Mouse (Mus musculus) heart, embryonic 14.5 days (tissue): Measurements from ENCODE around the gene Tnik. TPM values are rescaled to one million over a fixed set of nuclear protein-coding genes. Genes with fewer than 3 reads are reported as not detected.

ENCODE experiments used
- ATAC-seq: fragments of 200-750 bp; cut with Nextera tagmentation; 2 replicates; pipeline ENCODE4 v1.8.0; 2017; ENCODE audit warnings: low read depth, moderate TSS enrichment; ENCODE audit not compliant: insufficient number of reproducible peaks, insufficient read depth, low FRiP score
- H3K27ac ChIP-seq, 2 experiments: fragments of 200-500 bp in 1 of 2; fragments of 300-500 bp in 1 of 2; sonication (generic) in 1 of 2; replicated peaks in 1 of 2; 2 replicates each; pipeline ENCODE4 v1.5.1; 2012 to 2014; ENCODE audit warnings: low read depth in 2 of 2, low read length in 2 of 2, control low read depth in 1 of 2, mild to moderate bottlenecking in 1 of 2, mixed read lengths in 1 of 2; ENCODE audit not compliant: control insufficient read depth in 1 of 2, insufficient read depth in 1 of 2
- H3K27me3 ChIP-seq: fragments of 300-500 bp; sonication (generic); 2 replicates; pipeline ENCODE4 v1.6.1; 2014; ENCODE audit warnings: mild to moderate bottlenecking, low read length, control low read depth; ENCODE audit not compliant: control insufficient read depth, insufficient read depth
- H3K36me3 ChIP-seq: fragments of 300-500 bp; sonication (generic); 2 replicates; pipeline ENCODE4 v1.6.1; 2014; ENCODE audit warnings: mild to moderate bottlenecking, control low read depth, low read length, mixed read lengths; ENCODE audit not compliant: control insufficient read depth, insufficient read depth
- H3K4me1 ChIP-seq, 2 experiments: fragments of 200-500 bp in 1 of 2; fragments of 300-500 bp in 1 of 2; sonication (generic) in 1 of 2; 2 replicates each; pipeline ENCODE4 v1.6.1; 2012 to 2014; ENCODE audit warnings: low read length in 2 of 2, control low read depth in 1 of 2, mixed read lengths in 1 of 2; ENCODE audit not compliant: control insufficient read depth in 2 of 2, insufficient read depth in 2 of 2
- H3K4me2 ChIP-seq: fragments of 300-500 bp; sonication (generic); 2 replicates; pipeline ENCODE4 v1.6.1; 2014; ENCODE audit warnings: mild to moderate bottlenecking, low read length
- H3K4me3 ChIP-seq, 2 experiments: fragments of 200-500 bp in 1 of 2; fragments of 300-500 bp in 1 of 2; sonication (generic) in 1 of 2; 2 replicates each; pipeline ENCODE4 v1.5.1; 2012 to 2014; ENCODE audit warnings: low read length in 2 of 2, mild to moderate bottlenecking in 2 of 2, control low read depth in 1 of 2, low read depth in 1 of 2, moderate library complexity in 1 of 2; ENCODE audit not compliant: control insufficient read depth in 1 of 2, insufficient read depth in 1 of 2
- H3K9ac ChIP-seq: fragments of 300-500 bp; sonication (generic); 2 replicates; pipeline ENCODE4 v1.6.1; 2014; ENCODE audit warnings: mild to moderate bottlenecking, low read length
- H3K9me3 ChIP-seq: fragments of 300-500 bp; sonication (generic); 2 replicates; pipeline ENCODE4 v1.6.1; 2016; ENCODE audit warnings: low read length, control low read depth; ENCODE audit not compliant: control insufficient read depth
- WGBS: fragments of 180-500 bp; shearing (Covaris S2); extraction: QIAGEN DNeasy Blood & Tissue Kit; methylation state at CpG from one replicate; pipeline ENCODE4 v1.1.7; 2014; 5-methylcytosine and 5-hydroxymethylcytosine counted together
- polyA plus RNA-seq: library from polyadenylated mRNA; unstranded; fragments of >200 nt; fragmentation: Nextera tagmentation; extraction: Ambion mirVana; gene quantifications from 2 replicates; pipeline ENCODE4 v1.2.1, GENCODE M21; 2014

The Tnik gene
- polyA plus RNA-seq, 1 experiment from 2014 or later: 13.7 TPM

DNA sequence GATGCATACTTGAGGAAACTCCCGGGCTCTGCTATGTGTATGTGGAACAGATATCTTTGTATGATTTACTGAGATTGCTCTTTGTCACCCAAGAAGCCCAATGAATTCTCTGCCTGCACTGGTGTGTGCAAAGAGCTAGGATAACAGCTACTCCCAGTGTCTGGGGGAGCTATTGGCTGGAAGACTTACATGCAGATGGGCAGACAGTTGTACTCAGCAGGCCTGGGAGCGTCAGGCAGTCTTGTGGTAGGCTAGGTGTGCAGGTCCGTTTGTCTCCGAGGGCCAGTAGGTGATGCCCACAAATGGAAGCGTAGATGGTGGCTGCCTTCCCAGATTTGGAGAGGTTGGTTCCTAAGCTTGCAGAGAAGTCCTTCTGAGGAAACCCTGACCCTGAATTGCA is 2.6 kb downstream of the Tnik start:
- Histone ChIP-seq H3K9ac (no peak overlapping the region), H3K36me3 (no peaks in the 10 kb centered on the region), H3K27me3 (no peaks in the 10 kb centered on the region), H3K4me1 (peaks cover 6 to 7% of the 10 kb centered on the region in 2 experiments; a peak in 2 of 4 replicates), H3K4me3 (no peak overlapping the region), H3K27ac (no peak overlapping the region), H3K9me3 (no peaks in the 10 kb centered on the region), H3K4me2 (peak overlapping the region; percentile 76)
- WGBS: 83% methylated on average over 5 of the region's 5 CpGs
- no peak for ATAC-seq

DNA sequence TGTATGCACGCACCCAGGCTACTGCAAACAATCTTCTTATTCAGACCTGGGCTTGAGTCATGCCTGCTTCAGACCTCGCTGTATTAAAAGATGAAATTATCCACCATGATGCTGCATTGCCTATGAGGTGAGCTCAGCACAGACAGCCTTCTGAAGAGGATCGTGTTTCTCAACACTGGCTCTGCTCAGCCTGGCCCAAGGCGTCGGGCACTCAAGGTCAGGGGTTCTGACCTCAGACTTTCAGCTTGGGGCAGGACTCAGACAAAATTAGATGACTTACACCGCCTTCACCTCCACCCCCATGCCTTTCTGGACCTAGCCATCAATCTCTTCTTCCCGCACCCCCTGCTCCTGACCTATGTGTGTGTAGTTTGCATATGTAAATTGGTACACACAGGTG is 4.2 kb downstream of the Tnik start:
- WGBS: 76% methylated on average over 7 of the region's 7 CpGs
- H3K9ac ChIP-seq: no peak overlapping the region
- H3K27ac ChIP-seq: no peak overlapping the region
- no peak overlapping the region for H3K4me2 ChIP-seq
- no peak for ATAC-seq
- H3K4me1 ChIP-seq: peaks cover 4 to 5% of the 10 kb centered on the region in 2 experiments; a peak in 2 of 4 replicates
- no peaks in the 10 kb centered on the region for H3K27me3 ChIP-seq
- no peaks in the 10 kb centered on the region for H3K36me3 ChIP-seq
- H3K9me3 ChIP-seq: no peaks in the 10 kb centered on the region
- H3K4me3 ChIP-seq: no peak overlapping the region

DNA sequence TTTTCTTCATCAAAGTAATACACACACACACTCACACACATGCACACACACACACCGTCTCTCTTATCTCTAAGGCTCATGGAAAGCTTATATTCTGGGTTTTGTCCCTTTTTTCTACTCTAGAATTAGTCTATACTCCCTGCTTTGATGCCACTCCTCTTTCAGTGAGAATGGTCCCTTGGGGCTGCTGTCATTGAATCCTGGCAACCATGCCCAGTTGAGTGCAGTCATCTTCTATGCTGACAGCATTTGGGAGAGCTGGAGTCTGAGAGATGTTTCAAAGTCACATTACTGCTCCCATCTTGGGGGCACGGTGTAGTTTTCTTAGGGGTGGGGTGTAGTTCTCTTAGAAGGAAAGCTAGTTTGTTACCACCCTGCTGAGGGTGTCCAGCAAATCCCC is 6.7 kb downstream of the Tnik start:
- ATAC-seq: no peak
- Histone ChIP-seq H3K4me1 (peaks cover 3 to 4% of the 10 kb centered on the region in 2 experiments; a peak in 1 of 4 replicates), H3K4me3 (no peak overlapping the region), H3K27ac (no peak overlapping the region), H3K4me2 (no peak overlapping the region), H3K9me3 (no peaks in the 10 kb centered on the region), H3K9ac (no peak overlapping the region), H3K27me3 (no peaks in the 10 kb centered on the region), H3K36me3 (no peaks in the 10 kb centered on the region)
- WGBS: 58% methylated on average over 2 of the region's 2 CpGs

DNA sequence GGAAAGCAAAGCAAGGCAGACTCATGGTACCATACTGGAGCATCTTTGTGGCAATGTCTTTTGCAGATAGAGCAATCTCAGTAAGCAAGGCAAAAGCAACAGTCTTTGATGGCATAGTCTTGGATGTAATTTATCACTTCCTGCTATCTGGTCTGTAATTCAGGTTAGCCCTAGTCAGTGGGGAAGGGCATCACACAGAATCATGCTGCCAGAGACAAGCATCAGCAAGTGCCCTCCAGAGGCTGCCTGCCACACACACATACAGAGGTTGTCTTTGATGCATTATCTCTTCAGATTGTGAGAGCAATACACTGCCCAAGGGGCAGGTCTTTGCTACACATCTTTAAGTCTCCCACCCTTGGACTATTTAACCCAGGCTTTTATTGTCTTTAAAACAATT is 8.9 kb downstream of the Tnik start:
- H3K27me3 ChIP-seq: no peaks in the 10 kb centered on the region
- no peak overlapping the region for H3K9ac ChIP-seq
- no peak for ATAC-seq
- no peak overlapping the region for H3K4me2 ChIP-seq
- no peak overlapping the region for H3K4me3 ChIP-seq
- peaks cover 0 to 2% of the 10 kb centered on the region in 2 experiments; a peak in 2 of 4 replicates for H3K4me1 ChIP-seq
- H3K36me3 ChIP-seq: no peaks in the 10 kb centered on the region
- no peak overlapping the region for H3K27ac ChIP-seq
- H3K9me3 ChIP-seq: no peaks in the 10 kb centered on the region

DNA sequence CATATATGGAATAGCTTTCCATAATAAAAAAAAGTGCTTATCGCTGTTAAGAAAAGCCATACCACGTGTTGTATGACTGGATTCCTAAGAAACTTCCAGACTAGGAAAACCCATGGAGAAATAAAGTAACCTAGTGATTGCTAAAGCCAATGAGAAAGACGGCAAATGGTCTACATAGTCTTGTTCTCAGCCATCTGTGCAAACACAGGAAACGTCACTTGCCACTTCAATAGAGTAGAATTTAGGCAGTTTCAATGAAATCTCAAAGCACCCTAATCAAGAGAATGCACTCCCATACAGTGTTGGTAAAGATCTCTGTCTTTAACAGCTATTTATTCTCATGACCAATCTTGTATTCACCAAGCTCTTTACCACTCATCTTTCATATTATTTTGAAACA is 11.7 kb downstream of the Tnik start:
- no peak overlapping the region for H3K9ac ChIP-seq
- H3K36me3 ChIP-seq: no peaks in the 10 kb centered on the region
- ATAC-seq: no peak
- no peaks in the 10 kb centered on the region for H3K27me3 ChIP-seq
- no peaks in the 10 kb centered on the region for H3K9me3 ChIP-seq
- no peak overlapping the region for H3K4me3 ChIP-seq
- WGBS: 85% methylated on average over 4 of the region's 4 CpGs
- no peak overlapping the region for H3K4me2 ChIP-seq
- no peaks in the 10 kb centered on the region; a peak in 1 of 4 replicates for H3K4me1 ChIP-seq
- H3K27ac ChIP-seq: no peak overlapping the region

DNA sequence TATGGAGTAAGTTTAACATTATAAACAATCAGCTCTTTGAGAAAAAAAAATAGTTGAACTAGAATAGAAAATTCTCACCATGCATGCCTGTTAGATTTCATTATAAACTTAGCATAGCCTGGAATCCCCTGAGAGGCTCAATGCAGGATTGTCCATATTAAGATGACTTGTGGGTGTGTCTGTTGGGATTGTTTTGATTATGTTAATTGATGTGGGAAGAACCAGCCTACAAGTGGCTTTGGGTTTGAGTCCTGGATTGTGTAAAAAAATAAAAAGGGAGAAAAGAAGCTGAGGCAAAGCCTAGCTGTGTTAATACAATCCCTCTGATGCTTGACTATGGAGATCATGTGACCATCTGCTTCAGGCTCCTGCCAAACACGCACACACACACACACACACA is 26.7 kb downstream of the Tnik start:
- H3K4me3 ChIP-seq: no peak overlapping the region
- WGBS: 80% methylated on average over 1 of the region's 1 CpGs

DNA sequence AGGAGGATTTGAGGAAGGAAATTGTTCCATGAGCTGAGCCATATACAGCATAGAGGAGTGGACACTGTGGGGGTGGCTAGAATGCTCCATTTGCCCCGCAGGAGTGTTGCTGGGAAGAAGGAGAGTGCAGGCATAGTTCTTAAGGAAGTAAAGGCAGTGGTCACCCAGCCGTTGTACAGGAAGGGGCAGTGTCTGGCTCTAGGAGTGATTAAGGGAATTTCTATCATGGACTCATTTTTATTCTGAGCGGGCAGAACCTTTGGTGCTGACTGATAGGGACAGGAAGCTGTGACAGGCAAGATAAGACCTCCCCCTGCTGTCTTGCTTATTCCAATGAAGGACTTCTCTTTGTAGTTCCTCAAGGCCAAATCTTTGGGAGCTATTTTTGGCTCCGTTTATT is 38.4 kb downstream of the Tnik start:
- ATAC-seq: no peak
- H3K4me2 ChIP-seq: peak overlapping the region; percentile 9; the same call in 1 of the 2 replicates
- H3K27ac ChIP-seq: peak overlapping the region in 1 of 2 experiments; percentile 17; a peak in 1 of 4 replicates

More for the DNA sequence above, 26.7 kb downstream of the Tnik start:
- no peak for ATAC-seq
- Histone ChIP-seq H3K36me3 (no peaks in the 10 kb centered on the region), H3K27me3 (no peaks in the 10 kb centered on the region), H3K27ac (no peak overlapping the region), H3K4me2 (no peak overlapping the region), H3K4me1 (peaks cover 2 to 5% of the 10 kb centered on the region in 2 experiments; a peak in 2 of 4 replicates), H3K9me3 (no peaks in the 10 kb centered on the region), H3K9ac (no peak overlapping the region)

DNA sequence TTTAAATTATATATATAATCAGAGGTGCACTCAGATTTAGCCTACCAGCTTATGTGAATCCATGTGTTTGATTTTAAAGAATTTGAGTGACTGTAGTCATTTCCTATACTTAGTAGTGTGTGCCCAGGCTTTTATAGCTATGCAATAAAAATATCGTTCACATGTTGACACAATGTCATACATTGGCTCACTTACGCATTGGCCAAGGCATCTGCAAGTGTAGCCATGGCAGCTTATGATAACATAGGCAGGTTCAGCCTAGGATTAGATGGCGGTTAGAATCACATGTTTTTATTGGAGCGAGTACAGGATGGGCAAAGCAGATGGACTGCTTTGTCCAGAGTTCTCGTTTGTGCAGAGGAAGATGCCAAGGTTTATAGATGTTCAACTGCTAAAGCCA is 40.9 kb downstream of the Tnik start:
- Histone ChIP-seq H3K4me2 (no peak overlapping the region), H3K4me3 (no peak overlapping the region), H3K9me3 (no peaks in the 10 kb centered on the region), H3K27me3 (no peaks in the 10 kb centered on the region), H3K9ac (no peak overlapping the region), H3K4me1 (peaks cover 11 to 25% of the 10 kb centered on the region in 2 experiments), H3K36me3 (no peaks in the 10 kb centered on the region), H3K27ac (no peak overlapping the region)
- 84% methylated on average over 5 of the region's 5 CpGs for WGBS
- ATAC-seq: no peak

More for the DNA sequence above, 38.4 kb downstream of the Tnik start:
- no peaks in the 10 kb centered on the region for H3K9me3 ChIP-seq
- no peak overlapping the region for H3K4me3 ChIP-seq
- H3K27me3 ChIP-seq: no peaks in the 10 kb centered on the region
- peaks cover 9 to 12% of the 10 kb centered on the region in 2 experiments for H3K4me1 ChIP-seq
- 15% methylated on average over 4 of the region's 4 CpGs for WGBS
- H3K36me3 ChIP-seq: no peaks in the 10 kb centered on the region
- no peak overlapping the region for H3K9ac ChIP-seq
